Mouse (Mus musculus): ENCODE results near the gene Sympk.

The Sympk gene

DNA sequence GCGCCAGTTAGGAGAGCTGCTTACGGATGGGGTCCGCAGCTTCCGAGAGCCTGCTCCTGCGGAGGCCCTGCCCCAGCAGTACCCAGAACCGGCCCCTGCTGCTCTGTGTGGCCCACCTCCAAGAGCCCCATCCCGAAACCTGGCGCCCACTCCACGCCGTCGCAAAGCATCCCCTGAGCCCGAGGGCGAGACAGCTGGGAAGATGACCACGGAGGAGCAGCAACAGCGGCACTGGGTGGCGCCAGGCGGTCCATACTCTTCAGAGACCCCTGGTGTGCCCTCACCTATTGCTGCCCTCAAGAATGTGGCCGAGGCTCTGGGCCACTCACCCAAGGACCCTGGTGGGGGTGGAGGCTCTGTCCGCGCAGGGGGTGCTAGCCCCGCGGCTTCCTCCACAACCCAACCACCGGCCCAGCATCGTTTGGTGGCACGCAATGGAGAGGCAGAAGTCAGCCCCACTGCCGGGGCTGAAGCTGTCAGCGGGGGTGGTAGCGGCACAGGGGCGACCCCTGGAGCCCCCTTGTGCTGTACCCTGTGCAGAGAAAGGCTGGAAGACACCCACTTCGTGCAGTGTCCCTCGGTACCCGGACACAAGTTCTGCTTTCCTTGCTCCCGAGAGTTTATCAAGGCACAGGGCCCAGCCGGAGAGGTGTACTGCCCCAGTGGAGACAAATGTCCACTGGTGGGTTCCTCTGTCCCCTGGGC is 18.6 kb upstream of the Sympk start:
- in situ Hi-C loops (cut with MboI; ENCODE audit: low sequenced_read_pairs) = no loop called here

GRCm38 (mm10) chr7:19006476-19006875 is 17.7 kb upstream of the Sympk start:
- in situ Hi-C loops (cut with MboI; ENCODE audit: low sequenced_read_pairs) = no loop called here

- in situ Hi-C loops (cut with MboI; ENCODE audit: low sequenced_read_pairs) = no loop called here
These were observed 16.9 kb upstream of the Sympk start for GRCm38 (mm10) chr7:19007026-19007977.

DNA sequence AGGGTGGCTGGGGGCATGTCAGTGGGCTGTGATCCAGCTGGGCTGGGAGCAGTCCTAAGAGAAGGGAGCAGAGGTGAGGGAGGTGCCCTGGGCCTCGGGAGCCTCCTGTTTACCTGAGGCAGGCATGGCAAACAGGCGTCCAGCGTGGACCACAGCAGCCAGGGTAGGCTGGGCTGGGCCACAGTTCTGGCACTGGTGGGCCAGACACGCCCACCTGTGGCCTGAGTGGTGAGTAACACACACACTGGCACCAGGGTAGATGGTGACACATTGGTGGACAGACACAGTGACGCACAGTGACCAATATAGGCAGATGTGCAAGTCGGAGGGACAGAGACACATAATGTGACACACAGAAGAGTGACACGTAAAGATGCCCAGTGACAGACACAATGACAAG is 13.6 kb upstream of the Sympk start:
- in situ Hi-C loops (cut with MboI; ENCODE audit: low sequenced_read_pairs) = no loop called here

- in situ Hi-C loops (cut with MboI; ENCODE audit: low sequenced_read_pairs) = no loop called here
These were observed 12.1 kb upstream of the Sympk start for GRCm38 (mm10) chr7:19012025-19012621.

GRCm38 (mm10) chr7:19012882-19013281 is 11.3 kb upstream of the Sympk start:
- in situ Hi-C loops (cut with MboI; ENCODE audit: low sequenced_read_pairs) = no loop called here

DNA sequence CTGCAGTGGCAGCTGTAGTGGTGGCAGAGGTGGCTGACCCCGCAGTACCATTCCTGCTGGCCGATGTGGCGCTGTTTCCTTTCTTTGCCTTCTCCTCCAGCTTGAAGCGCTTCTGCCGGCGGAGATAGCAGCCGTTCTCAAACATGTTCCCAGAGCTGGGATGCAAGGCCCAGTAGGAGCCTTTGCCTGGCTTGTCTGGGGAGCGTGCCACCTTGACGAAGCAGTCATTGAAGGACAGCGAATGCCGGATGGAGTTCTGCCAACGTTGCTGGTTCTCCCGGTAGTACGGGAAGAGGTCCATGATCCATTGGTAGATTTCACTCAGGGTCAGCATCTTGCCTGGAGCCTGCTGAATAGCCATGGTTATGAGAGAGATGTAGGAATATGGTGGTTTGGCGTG is 9.7 kb upstream of the Sympk start:
- in situ Hi-C loops (cut with MboI; ENCODE audit: low sequenced_read_pairs) = no loop called here

- in situ Hi-C loops (cut with MboI; ENCODE audit: low sequenced_read_pairs) = no loop called here
These were observed 8.1 kb upstream of the Sympk start for GRCm38 (mm10) chr7:19016042-19016441.

- in situ Hi-C loops (cut with MboI; ENCODE audit: low sequenced_read_pairs) = no loop called here
These were observed 6.3 kb upstream of the Sympk start for GRCm38 (mm10) chr7:19017909-19018308.

DNA sequence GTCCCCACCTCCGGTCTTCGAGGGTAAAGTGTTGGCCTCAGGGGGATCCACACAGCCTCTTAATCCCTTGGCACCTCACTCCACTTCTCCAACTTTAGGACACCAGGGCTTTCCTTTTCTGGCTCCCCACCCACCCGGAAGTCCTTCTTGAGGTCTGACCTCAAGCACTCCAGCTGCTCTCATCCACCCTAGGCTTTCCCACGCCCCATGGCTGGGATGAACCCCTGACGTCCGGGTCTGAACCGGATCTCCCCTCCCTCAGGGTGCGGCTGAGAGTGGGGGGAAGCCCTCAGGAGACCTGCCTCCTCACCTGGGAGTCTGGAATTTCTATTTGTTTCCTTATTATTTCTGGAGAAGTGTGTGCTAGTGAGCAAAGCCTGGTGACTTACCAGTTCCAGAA is 3.1 kb upstream of the Sympk start:
- in situ Hi-C loops (cut with MboI; ENCODE audit: low sequenced_read_pairs) = no loop called here

GRCm38 (mm10) chr7:19022189-19022958 is 1.8 kb upstream of the Sympk start:
- in situ Hi-C loops (cut with MboI; ENCODE audit: low sequenced_read_pairs) = no loop called here

GRCm38 (mm10) chr7:19023357-19023814 is 791 bp upstream of the Sympk start, which contains the start of gene Foxa3:
Gene Foxa3, minus strand, starts transcription at chr7:19023538.
- in situ Hi-C loops (cut with MboI; ENCODE audit: low sequenced_read_pairs) = no loop called here

- in situ Hi-C loops (cut with MboI; ENCODE audit: low sequenced_read_pairs) = no loop called here
These were observed 541 bp downstream of the Sympk start for GRCm38 (mm10) chr7:19024581-19025255.

- in situ Hi-C loops (cut with MboI; ENCODE audit: low sequenced_read_pairs) = no loop called here
These were observed 3.9 kb downstream of the Sympk start for GRCm38 (mm10) chr7:19028067-19028466.

DNA sequence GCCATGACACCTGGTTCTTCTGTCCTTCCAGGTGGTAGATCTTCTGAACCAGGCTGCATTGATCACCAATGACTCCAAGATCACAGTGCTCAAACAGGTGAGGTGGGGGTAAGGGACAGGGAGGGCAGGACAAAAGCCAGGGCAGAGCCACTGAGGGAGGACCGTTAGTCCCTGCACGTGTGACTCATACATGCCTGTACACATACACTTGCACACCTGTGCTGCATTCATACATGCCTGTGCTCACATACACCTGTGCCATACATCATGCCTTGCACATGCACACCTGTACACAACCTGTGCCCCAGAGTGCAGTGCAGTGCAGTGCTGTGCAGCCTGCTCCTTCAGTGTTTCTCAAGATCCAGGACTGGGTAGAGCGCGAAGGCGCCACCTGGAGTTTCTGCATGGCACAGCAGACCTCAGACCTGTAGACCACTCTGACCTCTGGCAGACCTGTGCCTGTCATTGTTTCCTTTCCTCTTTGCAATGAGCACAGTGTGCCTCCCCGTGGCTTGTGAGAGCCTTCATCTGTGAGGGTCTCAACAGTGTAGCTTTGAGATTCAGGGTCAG is 5.0 kb downstream of the Sympk start:
- in situ Hi-C loops (cut with MboI; ENCODE audit: low sequenced_read_pairs) = no loop called here

DNA sequence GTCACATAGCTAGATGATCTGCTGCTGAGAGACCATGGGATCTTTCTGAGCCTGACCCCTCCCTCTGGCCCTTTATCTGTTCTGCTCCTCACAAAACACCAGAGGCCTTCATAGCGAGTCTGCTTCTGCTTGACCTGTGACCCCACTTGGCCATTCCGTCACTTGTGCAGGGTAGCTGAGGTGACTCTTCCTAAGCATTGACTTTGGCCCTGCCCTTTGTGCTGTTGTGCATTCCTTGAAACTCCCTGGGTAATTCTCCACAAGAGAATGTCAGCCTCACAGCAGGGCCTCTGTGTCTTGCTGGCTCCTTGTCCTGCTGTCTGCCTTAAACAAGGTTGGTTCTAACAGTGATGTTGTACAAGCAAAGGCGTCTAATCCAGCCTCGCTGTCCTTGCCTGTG is 7.5 kb downstream of the Sympk start:
- in situ Hi-C loops (cut with MboI; ENCODE audit: low sequenced_read_pairs) = no loop called here

- in situ Hi-C loops (cut with MboI; ENCODE audit: low sequenced_read_pairs) = no loop called here
These were observed 20.4 kb downstream of the Sympk start for GRCm38 (mm10) chr7:19044616-19045015.

DNA sequence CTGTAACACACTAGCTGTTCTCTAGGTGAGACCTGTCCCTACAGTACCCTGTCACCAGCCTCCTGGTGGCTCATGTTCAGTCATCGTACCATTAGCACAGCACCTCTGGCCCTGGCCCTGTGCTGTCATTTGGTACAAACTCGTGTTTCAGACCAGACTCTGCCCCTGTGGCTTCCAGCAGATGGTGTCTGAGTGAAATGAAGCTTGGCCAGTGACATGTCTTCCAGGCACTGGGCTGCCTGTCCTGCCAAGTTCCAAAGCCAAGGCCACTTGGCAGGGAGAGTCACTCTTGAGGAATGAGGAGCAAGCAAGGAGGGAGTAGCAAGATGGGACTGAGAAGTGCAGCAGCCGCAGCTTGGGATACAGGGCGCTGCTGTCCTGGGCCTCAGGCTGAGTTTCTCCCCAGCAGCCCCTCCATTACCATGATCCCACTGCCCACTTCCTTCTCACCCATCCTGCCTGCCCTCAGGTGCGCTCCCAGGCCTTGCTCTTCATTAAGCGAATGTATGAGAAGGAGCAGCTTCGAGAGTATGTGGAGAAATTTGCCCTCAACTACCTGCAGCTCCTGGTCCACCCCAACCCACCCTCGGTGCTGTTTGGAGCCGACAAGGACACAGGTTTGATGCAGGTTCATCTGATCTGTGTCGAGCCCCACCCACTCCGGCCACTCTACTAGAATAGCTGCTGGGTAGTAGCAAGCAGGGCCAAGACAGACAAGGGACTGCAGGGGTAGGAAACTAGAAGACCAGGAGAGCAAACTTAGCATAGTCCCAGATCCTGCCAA is 22.3 kb downstream of the Sympk start:
- in situ Hi-C loops (cut with MboI; ENCODE audit: low sequenced_read_pairs) = no loop called here

DNA sequence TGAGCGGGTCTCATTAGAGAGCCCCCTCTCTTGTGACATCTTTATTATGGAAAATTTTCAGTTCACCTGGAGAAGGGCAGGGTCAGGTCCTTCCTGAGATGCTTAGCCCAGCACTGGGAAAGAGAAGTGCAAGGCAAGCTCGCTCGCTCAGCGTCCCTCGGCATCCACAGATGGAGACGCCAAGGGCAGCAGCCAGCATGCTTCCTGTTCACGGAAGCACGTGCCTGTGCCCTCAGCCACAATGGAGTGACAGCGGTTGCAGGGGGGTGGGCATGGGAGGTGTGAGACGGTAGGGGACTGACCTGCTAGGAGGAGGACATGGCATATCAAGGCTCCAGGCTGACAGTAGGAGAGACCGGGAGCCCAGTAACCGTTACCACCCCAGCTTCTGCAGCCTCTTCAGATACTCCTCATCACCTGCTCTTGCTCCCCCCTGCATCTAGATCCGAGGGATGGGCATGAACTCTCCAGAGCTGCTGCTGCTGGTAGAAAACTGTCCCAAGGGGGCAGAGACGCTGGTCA is 23.9 kb downstream of the Sympk start:
- in situ Hi-C loops (cut with MboI; ENCODE audit: low sequenced_read_pairs) = no loop called here
